Mouse (Mus musculus) MEL (cell line): ENCODE data around the gene Mrpl17. TPM values are rescaled to one million over a fixed set of nuclear protein-coding genes. Genes with fewer than 3 reads are reported as not detected.

Experiments
- DNase-seq: peaks from one replicate; pipeline ENCODE4 v3.0.0; 2011; ENCODE audit warnings: low read depth, low spot score
- H3K27ac ChIP-seq: 2 replicates; pipeline ENCODE4 v1.5.1; 2012; ENCODE audit warnings: low read depth, mild to moderate bottlenecking, control low read depth, low read length, moderate library complexity; ENCODE audit not compliant: control insufficient read depth
- H3K27me3 ChIP-seq, 2 experiments: fragments of 150-350 bp in 1 of 2; sonication (generic) in 1 of 2; 2 replicates each; pipeline ENCODE4 v1.6.1; 2012; ENCODE audit warnings: low read length in 2 of 2, mild to moderate bottlenecking in 2 of 2, improper control_type of control experiment in 1 of 2, moderate library complexity in 1 of 2; ENCODE audit not compliant: insufficient read depth in 2 of 2, control insufficient read depth in 1 of 2
- H3K36me3 ChIP-seq, 2 experiments: 2 replicates each; pipeline ENCODE4 v1.6.1; 2012 to 2014; ENCODE audit warnings: low read length in 2 of 2, improper control_type of control experiment in 1 of 2, inconsistent platforms in 1 of 2, mild to moderate bottlenecking in 1 of 2; ENCODE audit not compliant: insufficient read depth in 2 of 2, control insufficient read depth in 1 of 2
- H3K4me1 ChIP-seq, 2 experiments: fragments of 150-350 bp in 1 of 2; sonication (generic) in 1 of 2; 2 replicates each; pipeline ENCODE4 v1.6.1; 2012; ENCODE audit warnings: low read length in 2 of 2, improper control_type of control experiment in 1 of 2, mild to moderate bottlenecking in 1 of 2; ENCODE audit not compliant: insufficient read depth in 2 of 2, control insufficient read depth in 1 of 2
- H3K4me3 ChIP-seq, 2 experiments: fragments of 150-350 bp in 1 of 2; sonication (generic) in 1 of 2; 2 replicates each; pipeline ENCODE4 v1.5.1; 2012; ENCODE audit warnings: low read depth in 2 of 2, low read length in 2 of 2, mild to moderate bottlenecking in 2 of 2, moderate library complexity in 2 of 2, control low read depth in 1 of 2, improper control_type of control experiment in 1 of 2; ENCODE audit not compliant: control insufficient read depth in 1 of 2, insufficient read depth in 1 of 2
- H3K79me2 ChIP-seq: 2 replicates; pipeline ENCODE4 v1.6.1; 2012; ENCODE audit warnings: mild to moderate bottlenecking, low read length, moderate library complexity; ENCODE audit not compliant: control insufficient read depth, poor library complexity, insufficient read depth
- H3K9ac ChIP-seq: 2 replicates; pipeline ENCODE4 v1.6.1; 2012; ENCODE audit warnings: low read depth, mild to moderate bottlenecking, control low read depth, low read length, moderate library complexity; ENCODE audit not compliant: control insufficient read depth, poor library complexity, severe bottlenecking
- H3K9me3 ChIP-seq: fragments of 150-350 bp; sonication (generic); replicated peaks from 2 replicates; pipeline ENCODE4 v1.6.1; 2012; ENCODE audit warnings: mild to moderate bottlenecking, low read length, improper control_type of control experiment, moderate library complexity; ENCODE audit not compliant: insufficient read depth
- CHD1 ChIP-seq: IDR thresholded peaks from 2 replicates; pipeline ENCODE4 v1.6.1; 2012; ENCODE audit warnings: low read depth, mild to moderate bottlenecking, inconsistent platforms, low read length, improper control_type of control experiment
- CHD2 ChIP-seq: IDR thresholded peaks from 2 replicates; pipeline ENCODE4 v1.6.1; 2011; ENCODE audit warnings: low read length, improper control_type of control experiment
- E2F4 ChIP-seq: IDR thresholded peaks from 2 replicates; pipeline ENCODE4 v1.6.1; 2011; ENCODE audit warnings: low read depth, low read length, improper control_type of control experiment, borderline replicate concordance
- ELF1 ChIP-seq: IDR thresholded peaks from 2 replicates; pipeline ENCODE4 v1.6.1; 2014; ENCODE audit warnings: low read depth, mild to moderate bottlenecking, inconsistent platforms, low read length, improper control_type of control experiment, moderate library complexity
- ETS1 ChIP-seq: IDR thresholded peaks from 2 replicates; pipeline ENCODE4 v1.6.1; 2012; ENCODE audit warnings: low read depth, mild to moderate bottlenecking, inconsistent platforms, low read length, improper control_type of control experiment, moderate library complexity
- GATA1 ChIP-seq: IDR thresholded peaks from 2 replicates; pipeline ENCODE4 v1.6.1; 2011; ENCODE audit warnings: low read depth, low read length, improper control_type of control experiment
- MAFK ChIP-seq: IDR thresholded peaks from 2 replicates; pipeline ENCODE4 v1.6.1; 2011; ENCODE audit warnings: low read depth, mild to moderate bottlenecking, low read length, improper control_type of control experiment, borderline replicate concordance
- MAX ChIP-seq: IDR thresholded peaks from 2 replicates; pipeline ENCODE4 v1.6.1; 2011; ENCODE audit warnings: low read length, improper control_type of control experiment
- MAZ ChIP-seq: IDR thresholded peaks from 2 replicates; pipeline ENCODE4 v1.6.1; 2012; ENCODE audit warnings: low read depth, mild to moderate bottlenecking, inconsistent platforms, low read length, improper control_type of control experiment
- MEF2A ChIP-seq: IDR thresholded peaks from 2 replicates; pipeline ENCODE4 v1.6.1; 2014; ENCODE audit warnings: low read depth, mild to moderate bottlenecking, inconsistent platforms, low read length, improper control_type of control experiment; ENCODE audit not compliant: poor library complexity, insufficient replicate concordance, severe bottlenecking; ENCODE audit errors: extremely low read depth
- MYB ChIP-seq: IDR thresholded peaks from 2 replicates; pipeline ENCODE4 v1.6.1; 2011; ENCODE audit warnings: mild to moderate bottlenecking, low read depth, low read length, improper control_type of control experiment
- MYC ChIP-seq: IDR thresholded peaks from 2 replicates; pipeline ENCODE4 v1.6.1; 2011; ENCODE audit warnings: low read depth, mild to moderate bottlenecking, low read length, improper control_type of control experiment, moderate library complexity
- NELFE ChIP-seq: IDR thresholded peaks from 2 replicates; pipeline ENCODE4 v1.6.1; 2011; ENCODE audit warnings: low read depth, low read length, improper control_type of control experiment
- NRF1 ChIP-seq: IDR thresholded peaks from 2 replicates; pipeline ENCODE4 v1.6.1; 2014; ENCODE audit warnings: low read depth, mild to moderate bottlenecking, inconsistent platforms, low read length, improper control_type of control experiment, moderate library complexity; ENCODE audit not compliant: poor library complexity, insufficient read depth, severe bottlenecking
- RAD21 ChIP-seq: IDR thresholded peaks from 2 replicates; pipeline ENCODE4 v1.6.1; 2011; ENCODE audit warnings: mild to moderate bottlenecking, low read depth, low read length, improper control_type of control experiment
- RCOR1 ChIP-seq: IDR thresholded peaks from 2 replicates; pipeline ENCODE4 v1.6.1; 2012; ENCODE audit warnings: low read depth, mild to moderate bottlenecking, inconsistent platforms, low read length, improper control_type of control experiment
- SIN3A ChIP-seq: IDR thresholded peaks from 2 replicates; pipeline ENCODE4 v1.6.1; 2012; ENCODE audit warnings: low read length, improper control_type of control experiment, inconsistent platforms
- SMC3 ChIP-seq: IDR thresholded peaks from 2 replicates; pipeline ENCODE4 v1.6.1; 2011; ENCODE audit warnings: low read depth, low read length, improper control_type of control experiment
- TAL1 ChIP-seq: IDR thresholded peaks from 2 replicates; pipeline ENCODE4 v1.6.1; 2012; ENCODE audit warnings: mild to moderate bottlenecking, inconsistent platforms, low read length, moderate library complexity, mixed read lengths
- TCF12 ChIP-seq: IDR thresholded peaks from 2 replicates; pipeline ENCODE4 v1.6.1; 2014; ENCODE audit warnings: low read depth, mild to moderate bottlenecking, inconsistent platforms, low read length, improper control_type of control experiment, moderate library complexity
- USF1 ChIP-seq: IDR thresholded peaks from 2 replicates; pipeline ENCODE4 v1.6.1; 2014; ENCODE audit warnings: low read depth, mild to moderate bottlenecking, inconsistent platforms, low read length, improper control_type of control experiment, moderate library complexity
- USF2 ChIP-seq, 2 experiments: IDR thresholded peaks; 2 replicates each; pipeline ENCODE4 v1.6.1; 2011 to 2012; ENCODE audit warnings: improper control_type of control experiment in 2 of 2, low read length in 2 of 2, borderline replicate concordance in 1 of 2, inconsistent platforms in 1 of 2, low read depth in 1 of 2, mild to moderate bottlenecking in 1 of 2; ENCODE audit not compliant: insufficient read depth in 1 of 2
- ZNF384 ChIP-seq: IDR thresholded peaks from 2 replicates; pipeline ENCODE4 v1.6.1; 2012; ENCODE audit warnings: low read depth, mild to moderate bottlenecking, inconsistent platforms, low read length, improper control_type of control experiment
- polyA plus RNA-seq, 2 experiments: library from polyadenylated mRNA; stranded (reverse) in 1 of 2; unstranded in 1 of 2; fragments of >175 nt in 1 of 2; fragments of >200 nt in 1 of 2; gene quantifications; 2 replicates each; pipeline versions ENCODE4 v1.2.1 to v1.2.4; 2012; ENCODE audit warnings: low replicate concordance in 2 of 2, low read depth in 1 of 2; ENCODE audit not compliant: insufficient read length in 2 of 2, insufficient read depth in 1 of 2, missing spikeins in 1 of 2
- total RNA-seq: library from RNA; depleted of rRNA; stranded (reverse); fragments of 300-350 nt; gene quantifications from 2 replicates; pipeline ENCODE4 v1.2.3, GENCODE M21; 2012

Gene Mrpl17
- total and polyA plus RNA-seq, 3 experiments, result 196 to 230 TPM; not detected in 1

GRCm38 (mm10) chr7:105812566-105812965 lies 1.7 kb upstream of the Mrpl17 start:
- Histone ChIP-seq H3K4me3 (no peak overlapping the region), H3K27ac (no peak overlapping the region), H3K4me1 (peaks cover 0 to 17% of the 10 kb centered on the region in 2 experiments; a peak in 3 of 4 replicates), H3K79me2 (peaks cover 12% of the 10 kb centered on the region), H3K36me3 (peaks cover 5 to 17% of the 10 kb centered on the region in 2 experiments; a peak in 3 of 4 replicates), H3K27me3 (peaks cover 0 to 1% of the 10 kb centered on the region in 2 experiments; a peak in 1 of 4 replicates), H3K9ac (no peak overlapping the region), H3K9me3 (no peaks in the 10 kb centered on the region)
- DNase-seq, result no peak
- TF ChIP-seq SIN3A (no peak), ZNF384 (0 out of 2 replicates have a peak, but pooled peaks have one; percentile 13), MEF2A (no peak)

- H3K4me1 ChIP-seq, result peaks cover 0 to 17% of the 10 kb centered on the region in 2 experiments; a peak in 3 of 4 replicates
- H3K27me3 ChIP-seq, result peaks cover 0 to 1% of the 10 kb centered on the region in 2 experiments; a peak in 1 of 4 replicates
- H3K4me3 ChIP-seq, result peak overlapping the region; percentile 5 to 52; a peak in 3 of 4 replicates
- H3K79me2 ChIP-seq, result peaks cover 12% of the 10 kb centered on the region
- H3K9ac ChIP-seq, result peak overlapping the region; percentile 30
- no peak for TF ChIP-seq MEF2A
- TF ChIP-seq TCF12, result no peak
- TF ChIP-seq GATA1, result no peak
- TF ChIP-seq SMC3, result no peak
- TF ChIP-seq MYB, result no peak
- TF ChIP-seq NELFE, result no peak
- H3K9me3 ChIP-seq, result no peaks in the 10 kb centered on the region
- DNase-seq, result peak; percentile 6
- peaks cover 5 to 17% of the 10 kb centered on the region in 2 experiments; a peak in 3 of 4 replicates for H3K36me3 ChIP-seq
- H3K27ac ChIP-seq, result no peak overlapping the region
Measured at GRCm38 (mm10) chr7:105811516-105811915, 617 bp upstream of the Mrpl17 start.

- peaks cover 5 to 17% of the 10 kb centered on the region in 2 experiments; a peak in 3 of 4 replicates for H3K36me3 ChIP-seq
- TF ChIP-seq E2F4, result no peak
- no peak for TF ChIP-seq USF1
- no peak for TF ChIP-seq ETS1
- 0 out of 2 replicates have a peak, but pooled peaks have one; percentile 10 for TF ChIP-seq SMC3
- TF ChIP-seq MAX, result no peak; the same call in 1 of the 2 replicates
- no peak for TF ChIP-seq RCOR1
- no peak for TF ChIP-seq CHD2
- TF ChIP-seq TAL1, result no peak
- TF ChIP-seq MAFK, result no peak
- no peak for TF ChIP-seq NELFE
- 0 out of 2 replicates have a peak, but pooled peaks have one; percentile 27 for TF ChIP-seq MYC
- TF ChIP-seq NRF1, result no peak
- no peak for TF ChIP-seq ELF1
- TF ChIP-seq USF2 (IDR thresholded peaks at IDR 0.05; ENCODE audit: borderline replicate concordance in 1 of 2, insufficient read depth in 1 of 2, low read depth in 1 of 2, low read length in 2 of 2), result no peak
- TF ChIP-seq CHD1, result 0 out of 2 replicates have a peak, but pooled peaks have one; percentile 70
- TF ChIP-seq MEF2A, result no peak
- no peak for TF ChIP-seq GATA1
- no peak for TF ChIP-seq RAD21
- no peak for TF ChIP-seq MAZ
Measured at GRCm38 (mm10) chr7:105810280-105810876, 521 bp downstream of the Mrpl17 start.

More at GRCm38 (mm10) chr7:105810280-105810876, 521 bp downstream of the Mrpl17 start:
- Histone ChIP-seq H3K79me2 (peaks cover 12% of the 10 kb centered on the region), H3K9ac (peak overlapping the region; percentile 95), H3K4me3 (peak overlapping the region; percentile 78 to 91), H3K9me3 (no peaks in the 10 kb centered on the region), H3K27me3 (peaks cover 0 to 1% of the 10 kb centered on the region in 2 experiments; a peak in 1 of 4 replicates), H3K4me1 (peaks cover 0 to 17% of the 10 kb centered on the region in 2 experiments; a peak in 3 of 4 replicates), H3K27ac (peak overlapping the region; percentile 68)
- no peak for DNase-seq
